In genomic region chr9:21000811-21001210, GRCm38 (mm10) we compare ENCODE assay signal across 12 mouse cellular contexts. TPM values are rescaled to one million over a fixed set of nuclear protein-coding genes. Genes with fewer than 3 reads are reported as not detected.
DNase-seq lines count a peak whose midpoint lies in the region; ATAC-seq and TF ChIP-seq lines count a peak whose summit lies in the region.
"Had no signal": no experiment of that assay in that cellular context is flagged by ENCODE, and none has a peak within 500 bp of the region (broad histone marks: within the 10 kb centered on the region; RNA-seq: fewer than 3 reads in every experiment).

No protein-coding gene starts in this region.

- H3K4me1 ChIP-seq in kidney, adult 2 months (ENCODE audit: control insufficient read depth, insufficient read depth, low read length), result no peaks in the 10 kb centered on the region; the same call in 1 of the 2 replicates
- H3K4me1 ChIP-seq in kidney, embryonic 14.5 days (ENCODE audit: control insufficient read depth, insufficient read depth, low read length), result no peaks in the 10 kb centered on the region
- H3K4me1 ChIP-seq in bone marrow macrophage, adult 2 months (ENCODE audit: control insufficient read depth, insufficient read depth, low read length), result peaks cover 17% of the 10 kb centered on the region
- H3K4me1 ChIP-seq in liver, postnatal 0 days (ENCODE audit: insufficient read depth), result peaks cover 12% of the 10 kb centered on the region

- H3K4me3 ChIP-seq in kidney, adult 2 months (ENCODE audit: insufficient read depth, low read depth, low read length), result no peak overlapping the region
- no peak overlapping the region for H3K4me3 ChIP-seq in kidney, embryonic 14.5 days (ENCODE audit: low read length)
- no peak overlapping the region for H3K4me3 ChIP-seq in bone marrow macrophage, adult 2 months (ENCODE audit: insufficient read depth, low read length)
- H3K4me3 ChIP-seq in liver, postnatal 0 days (ENCODE audit: low read depth, low read length), result no peak overlapping the region
- H3K4me3 ChIP-seq: hindbrain, embryonic 12.5 days; limb, embryonic 15.5 days had no signal

- H3K9me3 ChIP-seq in kidney, embryonic 14.5 days (ENCODE audit: control insufficient read depth, low read length), result no peaks in the 10 kb centered on the region
- H3K9me3 ChIP-seq in liver, postnatal 0 days (ENCODE audit: low read length), result no peaks in the 10 kb centered on the region
- H3K9me3 ChIP-seq: hindbrain, embryonic 12.5 days; limb, embryonic 15.5 days had no signal

- no peaks in the 10 kb centered on the region for H3K27me3 ChIP-seq in kidney, adult 2 months (replicated peaks; ENCODE audit: control insufficient read depth, insufficient read depth, low read length)
- no peaks in the 10 kb centered on the region for H3K27me3 ChIP-seq in kidney, embryonic 14.5 days (ENCODE audit: control insufficient read depth, insufficient read depth, low read length)
- no peaks in the 10 kb centered on the region for H3K27me3 ChIP-seq in liver, postnatal 0 days (ENCODE audit: insufficient read depth, low read length)
- H3K27me3 ChIP-seq: hindbrain, embryonic 12.5 days; limb, embryonic 15.5 days had no signal

- intact Hi-C loops in left cerebral cortex, postnatal 4 days (cut with DNase I), result no loop called here

- peak; percentile 44 for DNase-seq in adrenal gland, postnatal 14 days
- DNase-seq in adrenal gland, postnatal 10 days, result no peak
- peak; percentile 82 for DNase-seq in kidney, adult 2 months
- DNase-seq in liver, postnatal 0 days, result peak; percentile 36
- no peak for DNase-seq in ovary, postnatal 10 days (ENCODE audit: low spot score)
- DNase-seq in left cerebral cortex, postnatal 4 days, result no peak
- DNase-seq: cerebellum, adult 11-12 months; right cerebral cortex, postnatal 4 days had no signal

- ATAC-seq in kidney, embryonic 14.5 days (ENCODE audit: low FRiP score, low TSS enrichment), result no peak
- ATAC-seq in liver, postnatal 0 days, result no peak

- H3K4me2 ChIP-seq in kidney, embryonic 14.5 days (replicated peaks; ENCODE audit: low read depth, low read length), result no peak overlapping the region
- no peak overlapping the region for H3K4me2 ChIP-seq in liver, postnatal 0 days (ENCODE audit: low read depth, low read length)
- H3K4me2 ChIP-seq: hindbrain, embryonic 12.5 days; limb, embryonic 15.5 days had no signal

- H3K36me3 ChIP-seq in kidney, adult 2 months (ENCODE audit: control insufficient read depth, insufficient read depth, low read length), result no peaks in the 10 kb centered on the region; the same call in 1 of the 2 replicates
- H3K36me3 ChIP-seq in kidney, embryonic 14.5 days (ENCODE audit: control insufficient read depth, insufficient read depth, low read length), result peaks cover 8% of the 10 kb centered on the region; the same call in 1 of the 2 replicates
- H3K36me3 ChIP-seq in liver, postnatal 0 days (replicated peaks; ENCODE audit: insufficient read depth, low read length), result peaks cover 14% of the 10 kb centered on the region

- peak; percentile 56 for TF ChIP-seq CTCF in kidney, adult 2 months (conservative IDR thresholded peaks at IDR 0.05; ENCODE audit: insufficient read depth, insufficient read length, low read depth, low read length)
- TF ChIP-seq CTCF in bone marrow macrophage, adult 2 months (IDR thresholded peaks at IDR 0.05; ENCODE audit: low read depth, low read length), result 0 out of 2 replicates have a peak, but pooled peaks have one; percentile 9
- peak; percentile 61 for TF ChIP-seq CTCF in liver, postnatal 0 days (IDR thresholded peaks at IDR 0.05; ENCODE audit: low read depth)

- no peak for TF ChIP-seq EP300 in liver, postnatal 0 days (IDR thresholded peaks at IDR 0.05; ENCODE audit: low read depth)

- TF ChIP-seq POLR2A in kidney, adult 2 months (IDR thresholded peaks at IDR 0.05; ENCODE audit: low read depth, low read length), result no peak
- TF ChIP-seq POLR2A in bone marrow macrophage, adult 2 months (IDR thresholded peaks at IDR 0.05; ENCODE audit: borderline replicate concordance, low read depth, low read length), result no peak

- H3K9ac ChIP-seq in kidney, embryonic 14.5 days (ENCODE audit: low read depth, low read length), result no peak overlapping the region
- no peak overlapping the region for H3K9ac ChIP-seq in liver, postnatal 0 days (replicated peaks)
- H3K9ac ChIP-seq: hindbrain, embryonic 12.5 days; limb, embryonic 15.5 days had no signal

- H3K27ac ChIP-seq in kidney, adult 2 months (ENCODE audit: insufficient read depth, low read depth, low read length), result peak overlapping the region; percentile 24
- no peak overlapping the region for H3K27ac ChIP-seq in kidney, embryonic 14.5 days (ENCODE audit: low read depth, low read length)
- no peak overlapping the region for H3K27ac ChIP-seq in bone marrow macrophage, adult 2 months (ENCODE audit: insufficient read depth, low read depth, low read length)
- no peak overlapping the region for H3K27ac ChIP-seq in liver, postnatal 0 days (ENCODE audit: low read depth)
- H3K27ac ChIP-seq: hindbrain, embryonic 12.5 days; limb, embryonic 15.5 days had no signal

RNA-seq across cellular contexts. Expression of gene Mrpl4, which starts 1.7 kb away (rescaled TPM):
- total RNA-seq in adrenal gland, postnatal 14 days (2021), result 135 and 144 TPM in 2 replicates
- 100 to 1,000 TPM; 121 to 125 TPM for total RNA-seq in adrenal gland, postnatal 10 days (2021)
- polyA plus RNA-seq in kidney, adult 2 months (2012; rRNA removed), result 175 and 213 TPM in 2 replicates
- 145 and 146 TPM in 2 replicates for polyA plus RNA-seq in kidney, embryonic 14.5 days (2014; fragmentation: Nextera tagmentation; extraction: Ambion mirVana)
- 52.7 and 61.3 TPM in 2 replicates for polyA plus RNA-seq in bone marrow macrophage, adult 2 months (2012; ENCODE audit: insufficient read depth, insufficient read length, missing spikeins)
- polyA plus RNA-seq in liver, postnatal 0 days (2015; fragmentation: Nextera tagmentation; extraction: Ambion mirVana), result 54.6 and 55.0 TPM in 2 replicates
- total RNA-seq in left cerebral cortex, postnatal 4 days (2021), result 10 to 100 TPM; 45.2 to 49.3 TPM

RNA-seq across cellular contexts. Expression of gene Icam1, which starts 15.0 kb away (rescaled TPM):
- total RNA-seq in adrenal gland, postnatal 14 days (2021), result 12.7 and 13.8 TPM in 2 replicates
- 10 to 100 TPM; 10.8 to 12.4 TPM for total RNA-seq in adrenal gland, postnatal 10 days (2021)
- 23.4 and 25.9 TPM in 2 replicates for polyA plus RNA-seq in kidney, adult 2 months (2012; rRNA removed)
- 7.1 and 10.3 TPM in 2 replicates for polyA plus RNA-seq in kidney, embryonic 14.5 days (2014; fragmentation: Nextera tagmentation; extraction: Ambion mirVana)
- 67.4 and 79.0 TPM in 2 replicates for polyA plus RNA-seq in bone marrow macrophage, adult 2 months (2012; ENCODE audit: insufficient read depth, insufficient read length, missing spikeins)
- polyA plus RNA-seq in liver, postnatal 0 days (2015; fragmentation: Nextera tagmentation; extraction: Ambion mirVana), result 12.7 and 13.6 TPM in 2 replicates
- 1 to 10 TPM; 2.5 to 2.8 TPM for total RNA-seq in left cerebral cortex, postnatal 4 days (2021)

RNA-seq across cellular contexts. Expression of gene S1pr2, which starts 24.2 kb away (rescaled TPM):
- total RNA-seq in adrenal gland, postnatal 14 days (2021), result 9.1 and 11.0 TPM in 2 replicates
- 1 to 10 TPM; 7.4 to 9.7 TPM for total RNA-seq in adrenal gland, postnatal 10 days (2021)
- polyA plus RNA-seq in kidney, adult 2 months (2012; rRNA removed), result 3.5 and 4.0 TPM in 2 replicates
- polyA plus RNA-seq in kidney, embryonic 14.5 days (2014; fragmentation: Nextera tagmentation; extraction: Ambion mirVana), result 26.7 and 36.1 TPM in 2 replicates
- 46.5 and 48.2 TPM in 2 replicates for polyA plus RNA-seq in bone marrow macrophage, adult 2 months (2012; ENCODE audit: insufficient read depth, insufficient read length, missing spikeins)
- 2.4 and 3.1 TPM in 2 replicates for polyA plus RNA-seq in liver, postnatal 0 days (2015; fragmentation: Nextera tagmentation; extraction: Ambion mirVana)
- 1 to 10 TPM; 4.5 to 5.5 TPM for total RNA-seq in left cerebral cortex, postnatal 4 days (2021)

RNA-seq across cellular contexts. Expression of gene Icam4, which starts 28.4 kb away (rescaled TPM):
- total RNA-seq in adrenal gland, postnatal 14 days (2021), result 1.2 and 4.1 TPM in 2 replicates
- total RNA-seq in adrenal gland, postnatal 10 days (2021), result 1 to 10 TPM; 2.3 to 3.2 TPM
- 1.2 and 1.4 TPM in 2 replicates for polyA plus RNA-seq in kidney, adult 2 months (2012; rRNA removed)
- 0.45 and 0.49 TPM in 2 replicates for polyA plus RNA-seq in kidney, embryonic 14.5 days (2014; fragmentation: Nextera tagmentation; extraction: Ambion mirVana)
- polyA plus RNA-seq in bone marrow macrophage, adult 2 months (2012; ENCODE audit: insufficient read depth, insufficient read length, missing spikeins), result not detected in 2 replicates
- 57.7 and 58.5 TPM in 2 replicates for polyA plus RNA-seq in liver, postnatal 0 days (2015; fragmentation: Nextera tagmentation; extraction: Ambion mirVana)
- not detected for total RNA-seq in left cerebral cortex, postnatal 4 days (2021)

RNA-seq across cellular contexts. Expression of gene Icam5, which starts 31.1 kb away (rescaled TPM):
- total RNA-seq in adrenal gland, postnatal 14 days (2021), result 0.74 and 0.90 TPM in 2 replicates
- under 1 TPM; 0.51 to 0.67 TPM for total RNA-seq in adrenal gland, postnatal 10 days (2021)
- 0.34 and 0.49 TPM in 2 replicates for polyA plus RNA-seq in kidney, adult 2 months (2012; rRNA removed)
- polyA plus RNA-seq in kidney, embryonic 14.5 days (2014; fragmentation: Nextera tagmentation; extraction: Ambion mirVana), result 0.20 TPM in 1 of 2 replicates, not detected in the other
- polyA plus RNA-seq in bone marrow macrophage, adult 2 months (2012; ENCODE audit: insufficient read depth, insufficient read length, missing spikeins), result 0.31 TPM in 1 of 2 replicates, not detected in the other
- 0.05 and 0.08 TPM in 2 replicates for polyA plus RNA-seq in liver, postnatal 0 days (2015; fragmentation: Nextera tagmentation; extraction: Ambion mirVana)
- 10 to 100 TPM; 28.1 to 41.3 TPM for total RNA-seq in left cerebral cortex, postnatal 4 days (2021)

Comparison
In these comparisons a context has a peak if more than half of its experiments do, and no peak if none do; other contexts are left out.
1. DNase-seq: peak in adrenal gland, postnatal 14 days (single experiment), kidney, adult 2 months (single experiment) and liver, postnatal 0 days (single experiment); none in adrenal gland, postnatal 10 days (single experiment), ovary, postnatal 10 days (single experiment) and left cerebral cortex, postnatal 4 days (single experiment).
2. CTCF ChIP-seq: peak in every context shown above with its lines; median percentile 61 in liver, postnatal 0 days; 56 in kidney, adult 2 months; 9 in bone marrow macrophage, adult 2 months.